Mouse (Mus musculus): ENCODE measurements around the gene Oca2. TPM values are rescaled to one million over a fixed set of nuclear protein-coding genes. Genes with fewer than 3 reads are reported as not detected.

The Oca2 gene
- polyA plus RNA-seq, 1 experiment: not detected

DNA sequence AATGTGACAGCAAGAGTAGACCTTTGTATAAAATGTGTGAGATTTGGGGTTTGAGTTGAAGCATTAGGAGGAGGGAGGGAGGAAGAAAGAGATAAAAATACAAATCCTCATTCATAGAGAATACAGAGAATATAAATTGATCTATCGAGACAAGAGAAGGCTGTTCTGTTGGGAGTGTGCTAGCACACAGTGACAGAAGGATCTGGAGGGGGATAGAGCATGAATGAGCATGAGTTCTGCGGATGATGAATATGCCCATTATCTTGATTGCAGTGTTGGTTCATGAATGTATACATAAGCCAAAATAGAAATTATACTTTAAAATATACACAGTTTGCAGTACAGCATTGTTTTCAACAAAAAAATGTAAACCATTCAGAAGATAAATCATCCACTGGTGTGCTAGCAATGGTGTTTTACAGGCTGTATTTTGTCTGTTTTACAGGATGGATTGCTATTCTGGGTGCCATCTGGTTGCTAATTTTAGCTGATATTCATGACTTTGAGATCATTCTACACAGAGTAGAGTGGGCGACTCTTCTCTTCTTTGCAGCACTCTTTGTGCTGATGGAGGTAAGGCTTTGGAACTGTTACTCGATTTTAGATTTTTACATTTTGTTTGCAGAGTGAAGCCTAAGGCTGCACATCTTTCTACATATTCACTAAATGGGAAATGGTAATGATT is 117.2 kb downstream of the Oca2 start:
- Histone ChIP-seq H3K79me2 (ENCODE audit: control insufficient read depth, insufficient read depth) (no peaks in the 10 kb centered on the region), H3K36me3 (ENCODE audit: control insufficient read depth, insufficient read depth) (no peaks in the 10 kb centered on the region), H3ac (ENCODE audit: control insufficient read depth, insufficient read length) (no peak overlapping the region), H3K4me2 (ENCODE audit: low read depth) (no peak overlapping the region), H3K4me3 (no peak overlapping the region), H3K27me3 (ENCODE audit: control insufficient read depth, insufficient read depth, insufficient read length) (no peaks in the 10 kb centered on the region)
- no peak for TF ChIP-seq MAX (IDR thresholded peaks at IDR 0.05; ENCODE audit: low read depth)
- TF ChIP-seq MYOG (IDR thresholded peaks at IDR 0.05; ENCODE audit: control insufficient read depth in 1 of 3, insufficient read depth in 1 of 3, insufficient read length in 2 of 3, low read depth in 2 of 3): no peak
- TF ChIP-seq POLR2A (IDR thresholded peaks at IDR 0.05; ENCODE audit: insufficient read length, low read depth): no peak
- no peak for TF ChIP-seq TCF12 (IDR thresholded peaks at IDR 0.05; ENCODE audit: insufficient read depth, poor library complexity, severe bottlenecking)
- no peak for TF ChIP-seq TCF3 (IDR thresholded peaks at IDR 0.05; ENCODE audit: insufficient read length, low read depth)
- no peak for TF ChIP-seq CEBPB (IDR thresholded peaks at IDR 0.05; ENCODE audit: insufficient read depth, poor library complexity, severe bottlenecking)
- TF ChIP-seq POLR2AphosphoS2 (IDR thresholded peaks at IDR 0.05; ENCODE audit: insufficient read length, low read depth): no peak

DNA sequence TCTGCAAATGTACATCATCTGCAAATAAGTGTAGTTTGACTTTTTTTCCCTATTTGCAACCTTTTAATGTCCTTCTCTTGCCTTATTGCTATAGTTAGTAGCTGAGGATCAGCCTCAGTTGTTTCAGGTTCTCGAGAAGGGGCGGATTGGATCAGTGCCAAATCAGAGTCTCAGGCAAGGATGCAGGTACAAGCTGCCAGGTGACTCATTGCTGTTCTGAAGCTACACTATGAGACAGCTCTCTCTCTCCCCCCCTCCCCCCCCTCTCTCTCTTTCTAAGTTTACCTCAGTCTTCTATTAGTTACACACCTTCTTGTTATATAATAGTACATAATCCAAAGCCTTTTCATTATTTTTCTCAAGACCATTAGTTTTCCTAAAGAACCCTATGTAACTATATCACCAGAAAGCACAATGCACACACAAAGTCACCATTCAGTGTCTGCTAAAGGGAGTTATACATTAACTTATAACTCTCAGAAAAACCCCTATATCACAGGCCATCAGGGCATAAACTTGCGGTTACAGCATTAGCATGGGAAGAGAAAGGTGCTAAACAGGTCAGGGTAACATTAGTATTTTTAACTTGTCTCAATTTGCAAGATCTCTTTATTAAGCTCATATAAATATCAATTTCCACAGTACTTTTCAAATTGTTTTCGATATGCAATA is 142.3 kb downstream of the Oca2 start:
- Histone ChIP-seq H3K4me2 (ENCODE audit: low read depth) (no peak overlapping the region), H3K27me3 (ENCODE audit: control insufficient read depth, insufficient read depth, insufficient read length) (no peaks in the 10 kb centered on the region), H3K79me2 (ENCODE audit: control insufficient read depth, insufficient read depth) (no peaks in the 10 kb centered on the region), H3ac (ENCODE audit: control insufficient read depth, insufficient read length) (no peak overlapping the region), H3K36me3 (ENCODE audit: control insufficient read depth, insufficient read depth) (no peaks in the 10 kb centered on the region), H3K4me3 (no peak overlapping the region)
- TF ChIP-seq SRF (IDR thresholded peaks at IDR 0.05; ENCODE audit: control insufficient read depth, insufficient read length, low read depth) (no peak), CEBPB (IDR thresholded peaks at IDR 0.05; ENCODE audit: insufficient read depth, poor library complexity, severe bottlenecking) (no peak), MAX (IDR thresholded peaks at IDR 0.05; ENCODE audit: low read depth) (no peak), TCF12 (IDR thresholded peaks at IDR 0.05; ENCODE audit: insufficient read depth, poor library complexity, severe bottlenecking) (no peak), TCF3 (IDR thresholded peaks at IDR 0.05; ENCODE audit: insufficient read length, low read depth) (no peak), POLR2AphosphoS2 (IDR thresholded peaks at IDR 0.05; ENCODE audit: insufficient read length, low read depth) (no peak), POLR2A (IDR thresholded peaks at IDR 0.05; ENCODE audit: insufficient read length, low read depth) (no peak), MYOD1 (IDR thresholded peaks at IDR 0.05; ENCODE audit: control insufficient read depth in 1 of 3, insufficient read length in 2 of 3, low read depth in 2 of 3) (no peak), MYOG (IDR thresholded peaks at IDR 0.05; ENCODE audit: control insufficient read depth in 1 of 3, insufficient read depth in 1 of 3, insufficient read length in 2 of 3, low read depth in 2 of 3) (no peak), REST (IDR thresholded peaks at IDR 0.05; ENCODE audit: insufficient read depth, insufficient read length) (no peak)

DNA sequence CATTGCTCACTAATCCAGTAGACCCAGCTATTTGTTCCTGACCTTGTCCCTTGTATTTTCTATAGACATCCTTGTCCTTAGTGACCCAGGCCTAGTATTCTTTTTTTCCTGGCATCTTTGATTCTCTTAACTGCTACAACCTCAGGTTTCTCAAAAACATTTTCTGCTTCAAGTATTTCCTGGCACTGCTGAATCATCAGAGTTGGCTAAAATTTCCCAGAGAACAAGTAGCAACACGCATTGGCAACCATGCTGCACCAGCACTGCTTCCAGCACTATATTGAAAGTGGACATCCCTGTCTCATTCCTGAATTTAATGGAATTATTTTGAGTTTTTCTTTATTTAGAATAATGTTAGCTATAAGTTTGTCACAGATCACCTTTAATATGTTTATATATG is 143.1 kb downstream of the Oca2 start:
- Histone ChIP-seq H3K4me2 (ENCODE audit: low read depth) (no peak overlapping the region), H3K36me3 (ENCODE audit: control insufficient read depth, insufficient read depth) (no peaks in the 10 kb centered on the region), H3K27me3 (ENCODE audit: control insufficient read depth, insufficient read depth, insufficient read length) (no peaks in the 10 kb centered on the region), H3K79me2 (ENCODE audit: control insufficient read depth, insufficient read depth) (no peaks in the 10 kb centered on the region), H3ac (ENCODE audit: control insufficient read depth, insufficient read length) (no peak overlapping the region), H3K4me3 (no peak overlapping the region)
- TF ChIP-seq TCF12 (IDR thresholded peaks at IDR 0.05; ENCODE audit: insufficient read depth, poor library complexity, severe bottlenecking) (no peak), TCF3 (IDR thresholded peaks at IDR 0.05; ENCODE audit: insufficient read length, low read depth) (no peak), MYOG (IDR thresholded peaks at IDR 0.05; ENCODE audit: control insufficient read depth in 1 of 3, insufficient read depth in 1 of 3, insufficient read length in 2 of 3, low read depth in 2 of 3) (no peak), POLR2AphosphoS2 (IDR thresholded peaks at IDR 0.05; ENCODE audit: insufficient read length, low read depth) (no peak), USF1 (IDR thresholded peaks at IDR 0.05; ENCODE audit: low read depth) (no peak), MYOD1 (IDR thresholded peaks at IDR 0.05; ENCODE audit: control insufficient read depth in 1 of 3, insufficient read length in 2 of 3, low read depth in 2 of 3) (no peak), MAX (IDR thresholded peaks at IDR 0.05; ENCODE audit: low read depth) (no peak)

DNA sequence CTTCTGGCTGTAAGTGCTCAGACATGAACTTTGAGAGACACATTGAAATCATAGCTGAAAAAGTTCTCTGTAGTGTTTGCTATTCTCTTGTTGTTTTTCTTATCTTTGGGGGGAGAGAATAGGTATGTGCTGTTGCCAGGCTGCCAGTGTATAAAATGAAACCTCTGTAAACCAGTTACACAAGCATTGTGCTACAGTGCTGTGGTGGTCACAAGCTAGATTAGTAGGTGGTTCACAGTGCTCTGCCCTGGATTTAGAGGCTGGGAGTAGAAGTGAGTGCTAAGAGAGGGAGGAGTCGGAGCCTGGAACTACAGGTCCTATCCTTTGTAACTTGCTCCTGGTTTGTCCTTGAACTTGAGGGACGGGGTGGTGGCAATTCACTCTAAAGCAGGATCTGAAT is 148.7 kb downstream of the Oca2 start:
- no peaks in the 10 kb centered on the region for H3K36me3 ChIP-seq (ENCODE audit: control insufficient read depth, insufficient read depth)
- H3K27me3 ChIP-seq (ENCODE audit: control insufficient read depth, insufficient read depth, insufficient read length): no peaks in the 10 kb centered on the region
- H3K4me3 ChIP-seq: no peak overlapping the region
- no peak overlapping the region for H3ac ChIP-seq (ENCODE audit: control insufficient read depth, insufficient read length)
- H3K79me2 ChIP-seq (ENCODE audit: control insufficient read depth, insufficient read depth): no peaks in the 10 kb centered on the region
- TF ChIP-seq SRF (IDR thresholded peaks at IDR 0.05; ENCODE audit: control insufficient read depth, insufficient read length, low read depth) (no peak), MYOG (IDR thresholded peaks at IDR 0.05; ENCODE audit: control insufficient read depth in 1 of 3, insufficient read depth in 1 of 3, insufficient read length in 2 of 3, low read depth in 2 of 3) (no peak), USF1 (IDR thresholded peaks at IDR 0.05; ENCODE audit: low read depth) (no peak), TCF3 (IDR thresholded peaks at IDR 0.05; ENCODE audit: insufficient read length, low read depth) (no peak), E2F4 (IDR thresholded peaks at IDR 0.05; ENCODE audit: insufficient read depth) (no peak), POLR2AphosphoS2 (IDR thresholded peaks at IDR 0.05; ENCODE audit: insufficient read length, low read depth) (no peak), REST (IDR thresholded peaks at IDR 0.05; ENCODE audit: insufficient read depth, insufficient read length) (no peak), MAX (IDR thresholded peaks at IDR 0.05; ENCODE audit: low read depth) (no peak), TCF12 (IDR thresholded peaks at IDR 0.05; ENCODE audit: insufficient read depth, poor library complexity, severe bottlenecking) (no peak), CEBPB (IDR thresholded peaks at IDR 0.05; ENCODE audit: insufficient read depth, poor library complexity, severe bottlenecking) (no peak), MYOD1 (IDR thresholded peaks at IDR 0.05; ENCODE audit: control insufficient read depth in 1 of 3, insufficient read length in 2 of 3, low read depth in 2 of 3) (no peak), POLR2A (IDR thresholded peaks at IDR 0.05; ENCODE audit: insufficient read length, low read depth) (no peak)
- H3K4me2 ChIP-seq (ENCODE audit: low read depth): no peak overlapping the region

Measured in myocyte (in vitro differentiated cells).